Mouse (Mus musculus) kidney, postnatal 14 days (tissue): ENCODE data around the gene 2510039O18Rik.

ENCODE experiments used
- DNase-seq: peaks from one replicate; pipeline ENCODE4 v3.0.0; 2022; ENCODE audit warnings: mixed read lengths

The 2510039O18Rik gene

GRCm38 (mm10) chr4:147993571-147994095 lies 52.9 kb downstream of the 2510039O18Rik start:
- DNase-seq: no peak

GRCm38 (mm10) chr4:147995311-147995710 lies 54.6 kb downstream of the 2510039O18Rik start:
- no peak for DNase-seq
